Mouse (Mus musculus): Measurements from ENCODE around the gene Hk2. TPM values are rescaled to one million over a fixed set of nuclear protein-coding genes. Genes with fewer than 3 reads are reported as not detected.

The Hk2 gene
- total RNA-seq, 4 experiments from 2014 or later = 261 to 301 (median 287) TPM

- DNase-seq (ENCODE audit: low spot score in 2 of 2) = no peak
Measured at GRCm38 (mm10) chr6:82740868-82741517, 33.3 kb downstream of the Hk2 start.

- peak in 1 of 2 experiments; percentile 32 for DNase-seq (ENCODE audit: low spot score in 2 of 2)
Measured at GRCm38 (mm10) chr6:82740269-82740668, 34.0 kb downstream of the Hk2 start.

- no peak for DNase-seq (ENCODE audit: low spot score in 2 of 2)
Measured at GRCm38 (mm10) chr6:82737634-82738540, 36.4 kb downstream of the Hk2 start.

- no peak for DNase-seq (ENCODE audit: low spot score in 2 of 2)
Measured at GRCm38 (mm10) chr6:82736626-82737600, 37.3 kb downstream of the Hk2 start.

- DNase-seq (ENCODE audit: low spot score in 2 of 2) = no peak
Measured at GRCm38 (mm10) chr6:82735347-82735746, 38.9 kb downstream of the Hk2 start.

GRCm38 (mm10) chr6:82728635-82729034 lies 45.6 kb downstream of the Hk2 start:
- DNase-seq (ENCODE audit: low spot score in 2 of 2) = no peak

GRCm38 (mm10) chr6:82727206-82727605 lies 47.0 kb downstream of the Hk2 start:
- DNase-seq (ENCODE audit: low spot score in 2 of 2) = no peak

- no peak for DNase-seq (ENCODE audit: low spot score in 2 of 2)
Measured at GRCm38 (mm10) chr6:82723321-82723720, 50.9 kb downstream of the Hk2 start.

GRCm38 (mm10) chr6:82716126-82716525 lies 58.1 kb downstream of the Hk2 start:
- DNase-seq (ENCODE audit: low spot score in 2 of 2) = no peak

GRCm38 (mm10) chr6:82715653-82716052 lies 58.6 kb downstream of the Hk2 start:
- DNase-seq (ENCODE audit: low spot score in 2 of 2) = no peak

GRCm38 (mm10) chr6:82715253-82715652 lies 59.0 kb downstream of the Hk2 start:
- no peak for DNase-seq (ENCODE audit: low spot score in 2 of 2)

GRCm38 (mm10) chr6:82714841-82715240 lies 59.4 kb downstream of the Hk2 start:
- DNase-seq (ENCODE audit: low spot score in 2 of 2) = no peak

GRCm38 (mm10) chr6:82714243-82714642 lies 60.0 kb downstream of the Hk2 start:
- peak; percentile 53 to 63 for DNase-seq (ENCODE audit: low spot score in 2 of 2)

- no peak for DNase-seq (ENCODE audit: low spot score in 2 of 2)
Measured at GRCm38 (mm10) chr6:82707742-82708141, 66.5 kb downstream of the Hk2 start.

GRCm38 (mm10) chr6:82707241-82707640 lies 67.0 kb downstream of the Hk2 start:
- no peak for DNase-seq (ENCODE audit: low spot score in 2 of 2)

- no peak for DNase-seq (ENCODE audit: low spot score in 2 of 2)
Measured at GRCm38 (mm10) chr6:82705221-82705620, 69.0 kb downstream of the Hk2 start, which contains the start of gene Pole4. TSS of gene Pole4 (minus strand) at chr6:82705365.

- DNase-seq (ENCODE audit: low spot score in 2 of 2) = no peak
Measured at GRCm38 (mm10) chr6:82703710-82704109, 70.5 kb downstream of the Hk2 start.

GRCm38 (mm10) chr6:82702593-82703017 lies 71.6 kb downstream of the Hk2 start:
- peak; percentile 69 to 76 for DNase-seq (ENCODE audit: low spot score in 2 of 2)

GRCm38 (mm10) chr6:82701296-82701695 lies 73.0 kb downstream of the Hk2 start:
- DNase-seq (ENCODE audit: low spot score in 2 of 2) = no peak

- DNase-seq (ENCODE audit: low spot score in 2 of 2) = no peak
Measured at GRCm38 (mm10) chr6:82699831-82700230, 74.4 kb downstream of the Hk2 start.

- DNase-seq (ENCODE audit: low spot score in 2 of 2) = no peak
Measured at GRCm38 (mm10) chr6:82696736-82697135, 77.5 kb downstream of the Hk2 start.
